Mouse (Mus musculus) urinary bladder, postnatal 25 days (tissue): Measurements from ENCODE around the gene Mindy4.

Experiments used
- DNase-seq: peaks from one replicate; pipeline ENCODE4 v3.0.0; 2022; ENCODE audit warnings: low spot score

The Mindy4 gene

GRCm38 (mm10) chr6:55310179-55310578 lies 107.0 kb downstream of the Mindy4 start:
- DNase-seq, result no peak

- DNase-seq, result no peak
Observed at GRCm38 (mm10) chr6:55311962-55312361, 108.8 kb downstream of the Mindy4 start.

DNA sequence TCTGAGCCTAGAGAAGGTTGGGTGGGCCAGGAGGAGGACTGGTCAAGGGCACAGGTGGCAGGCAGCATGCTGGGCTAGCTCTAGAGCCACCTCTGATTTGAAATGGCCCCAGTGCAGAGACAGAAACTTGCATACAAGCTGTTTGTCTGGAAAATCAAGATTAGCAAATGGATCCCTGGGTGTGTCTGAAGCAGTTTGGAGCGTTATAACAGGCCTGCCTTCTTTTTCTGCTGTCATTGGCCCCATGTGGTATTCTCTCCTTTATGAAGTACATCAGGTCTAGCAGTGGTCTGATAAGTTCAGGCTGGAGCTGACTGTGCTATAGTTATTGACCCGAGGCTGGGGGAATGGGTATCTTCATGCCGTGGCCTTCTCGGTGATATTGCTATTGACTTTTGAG lies 110.7 kb downstream of the Mindy4 start:
- no peak for DNase-seq

- DNase-seq, result no peak
Observed at GRCm38 (mm10) chr6:55314628-55315027, 111.4 kb downstream of the Mindy4 start.

GRCm38 (mm10) chr6:55318597-55318996 lies 115.4 kb downstream of the Mindy4 start:
- DNase-seq, result no peak

DNA sequence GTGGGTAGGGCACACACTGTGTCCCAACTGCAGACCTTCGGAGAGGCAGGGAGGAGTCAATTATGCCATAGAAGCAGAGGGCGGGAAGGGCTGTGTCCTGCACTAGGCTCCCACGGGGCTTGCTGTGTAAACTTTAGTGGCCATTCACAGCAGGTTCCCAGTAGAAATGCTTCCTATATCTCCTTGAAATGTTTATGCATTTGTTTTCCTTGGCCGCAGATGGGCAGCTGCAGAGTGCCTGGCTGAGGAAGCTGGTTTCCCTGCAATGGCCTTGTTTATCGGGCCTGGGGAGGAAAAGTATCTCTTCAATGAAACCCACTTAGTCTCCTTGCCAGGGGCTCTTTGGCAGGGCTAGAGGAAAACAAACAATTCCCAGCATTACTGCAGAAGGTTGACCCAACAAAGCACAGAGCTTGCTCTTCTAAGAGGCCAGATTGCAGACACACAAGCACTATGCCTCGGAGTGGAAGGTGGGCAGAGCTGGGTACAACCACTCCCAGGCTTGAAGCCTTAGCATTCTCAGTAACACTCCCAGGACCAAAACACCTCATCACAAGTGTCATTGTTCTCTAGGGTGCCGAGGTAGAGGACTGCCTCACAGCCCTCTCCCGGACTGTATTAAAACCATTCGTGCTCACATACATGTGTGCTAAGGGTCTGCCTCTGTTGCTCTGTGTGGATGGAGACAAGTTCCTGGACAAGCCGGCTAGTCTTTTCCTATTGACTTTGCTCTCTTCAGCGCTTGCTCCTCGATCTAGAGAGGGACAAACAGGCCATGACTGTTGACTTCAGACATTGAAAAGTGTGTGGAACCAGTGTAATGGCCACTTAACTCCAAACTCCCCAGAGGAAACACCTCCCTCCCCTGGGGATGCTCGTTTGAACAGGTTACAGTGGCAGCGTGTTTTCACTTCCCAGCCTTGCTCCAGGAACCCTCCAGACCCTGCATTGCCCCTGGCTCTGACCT lies 116.7 kb downstream of the Mindy4 start:
- no peak for DNase-seq

DNA sequence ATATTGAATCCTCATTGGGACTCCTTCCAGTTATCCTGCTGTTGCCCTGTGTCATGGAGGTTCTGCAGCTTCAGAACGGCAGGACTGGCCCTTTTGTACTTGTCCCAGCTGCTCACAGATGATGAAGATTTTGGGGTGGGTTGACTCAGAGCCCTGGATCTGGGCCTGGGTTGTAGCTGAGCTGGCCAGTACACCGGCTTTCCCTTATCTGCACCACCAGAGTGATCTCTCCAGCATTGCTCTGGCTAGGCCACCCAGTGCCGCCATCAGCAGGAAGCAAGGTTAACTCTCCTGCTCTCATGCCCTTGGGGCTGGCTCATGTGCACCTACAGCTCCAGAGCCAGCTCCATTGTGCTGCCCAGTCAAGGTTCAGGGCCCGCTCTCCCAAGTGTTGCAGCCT lies 117.7 kb downstream of the Mindy4 start:
- no peak for DNase-seq

DNA sequence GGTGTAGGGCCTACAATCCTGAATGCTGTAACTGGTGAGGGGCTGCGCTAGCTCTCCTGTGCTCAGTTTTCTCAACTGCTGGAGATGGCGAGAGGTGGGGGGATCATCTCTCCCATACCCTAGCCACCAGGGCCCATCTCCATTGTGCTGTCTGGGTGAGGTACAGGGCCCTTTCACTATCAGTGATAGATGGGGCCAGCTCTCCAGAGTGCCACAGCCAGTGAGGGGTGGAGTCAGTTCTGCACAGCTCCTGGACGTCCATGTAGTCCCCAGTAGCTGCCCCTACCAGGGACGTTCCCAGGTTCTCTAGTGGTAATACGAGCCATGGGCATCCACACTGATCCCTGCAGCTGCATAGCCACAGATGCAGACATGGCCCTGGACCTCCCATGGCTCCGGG lies 118.3 kb downstream of the Mindy4 start:
- DNase-seq, result no peak

- no peak for DNase-seq
Observed at GRCm38 (mm10) chr6:55322980-55323379, 119.8 kb downstream of the Mindy4 start.

GRCm38 (mm10) chr6:55323908-55324634 lies 120.9 kb downstream of the Mindy4 start:
- no peak for DNase-seq

GRCm38 (mm10) chr6:55324785-55325184 lies 121.6 kb downstream of the Mindy4 start:
- DNase-seq, result no peak

GRCm38 (mm10) chr6:55326299-55326698 lies 123.1 kb downstream of the Mindy4 start:
- DNase-seq, result no peak

GRCm38 (mm10) chr6:55327326-55327725 lies 124.1 kb downstream of the Mindy4 start:
- DNase-seq, result no peak

DNA sequence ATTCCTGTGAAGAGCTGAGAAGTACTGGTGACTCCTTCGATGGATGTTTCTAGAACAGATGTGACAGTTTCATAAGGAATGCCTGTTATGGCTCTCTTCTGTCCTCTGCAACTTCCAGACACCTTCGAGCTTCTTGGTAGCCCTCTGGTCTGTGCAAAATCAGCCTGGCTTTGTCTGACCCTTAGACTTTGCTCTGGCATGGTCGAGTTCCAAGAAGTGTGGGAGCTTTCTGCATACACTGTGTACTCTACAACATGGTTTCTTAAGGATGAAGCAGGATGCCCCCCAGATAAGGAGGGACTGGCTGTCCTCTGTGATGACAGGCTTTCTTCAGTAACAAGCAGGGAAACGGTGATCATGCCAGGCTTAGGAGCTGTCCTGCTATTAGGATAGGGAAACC lies 125.0 kb downstream of the Mindy4 start:
- DNase-seq, result no peak

GRCm38 (mm10) chr6:55331315-55331714 lies 128.1 kb downstream of the Mindy4 start:
- DNase-seq, result no peak

DNA sequence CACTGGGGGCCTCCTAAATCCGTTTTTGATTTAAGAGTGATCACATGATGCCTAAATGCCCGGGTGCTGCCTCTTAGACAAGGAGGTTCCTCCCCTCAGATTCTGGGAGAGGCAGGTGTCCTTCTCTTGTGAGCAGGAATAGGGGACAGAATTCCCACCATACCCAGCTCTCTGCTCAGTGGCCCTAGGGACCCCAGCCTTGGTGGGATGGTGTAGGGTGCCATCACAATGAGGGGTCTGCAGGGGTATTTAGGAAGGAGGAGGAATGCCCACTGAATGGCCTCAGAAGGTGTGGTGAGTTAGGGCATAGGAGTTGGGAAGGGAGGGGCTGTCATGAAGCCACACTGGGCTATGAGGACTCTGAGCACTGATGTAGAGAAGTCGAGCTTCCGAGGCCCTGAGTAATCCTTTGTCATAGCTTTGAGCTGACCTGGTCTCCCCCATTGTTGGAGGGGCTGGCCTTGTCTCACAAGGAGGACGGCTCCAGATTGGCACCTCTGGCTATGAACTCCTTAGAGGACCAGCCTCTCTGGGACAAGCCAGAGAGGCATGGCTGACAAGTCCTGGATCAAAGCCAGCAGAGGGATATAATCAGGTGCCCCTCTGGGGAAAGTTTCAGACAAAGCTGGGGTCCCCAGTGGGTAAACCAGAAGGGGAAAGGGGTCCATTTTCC lies 129.1 kb downstream of the Mindy4 start:
- no peak for DNase-seq

- no peak for DNase-seq
Observed at GRCm38 (mm10) chr6:55332773-55333109, 129.6 kb downstream of the Mindy4 start.

DNA sequence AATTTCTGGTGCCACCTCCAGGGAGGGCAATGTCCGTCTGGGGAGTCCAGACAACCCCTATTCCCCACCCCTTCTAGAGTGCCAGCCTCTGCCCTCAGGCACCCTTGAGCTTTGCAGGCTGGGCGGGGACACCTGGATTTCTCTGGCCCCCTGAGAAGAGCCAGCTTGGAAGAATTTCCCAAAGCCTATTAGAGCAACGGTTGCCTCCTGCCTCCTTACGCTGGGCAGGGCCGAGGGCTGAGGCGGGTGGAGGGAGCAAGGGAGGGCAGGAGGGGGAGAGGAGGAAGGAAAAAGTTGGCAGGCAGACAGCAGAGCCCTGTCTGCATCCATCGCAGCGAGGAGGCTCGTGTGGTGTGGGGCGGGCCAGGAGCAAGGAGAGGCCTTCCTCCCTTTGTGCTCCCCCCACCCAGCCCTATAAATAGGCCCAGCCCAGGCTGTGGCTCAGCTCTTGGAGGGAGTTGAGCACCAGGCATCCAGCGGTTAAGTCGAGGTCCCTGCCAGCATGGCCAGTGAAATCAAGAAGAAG lies 132.9 kb downstream of the Mindy4 start, which contains the start of gene Aqp1:
Aqp1 (plus strand) TSS at position 444 of the 526 bp plus-strand sequence.
- DNase-seq, result peak; percentile 15

DNA sequence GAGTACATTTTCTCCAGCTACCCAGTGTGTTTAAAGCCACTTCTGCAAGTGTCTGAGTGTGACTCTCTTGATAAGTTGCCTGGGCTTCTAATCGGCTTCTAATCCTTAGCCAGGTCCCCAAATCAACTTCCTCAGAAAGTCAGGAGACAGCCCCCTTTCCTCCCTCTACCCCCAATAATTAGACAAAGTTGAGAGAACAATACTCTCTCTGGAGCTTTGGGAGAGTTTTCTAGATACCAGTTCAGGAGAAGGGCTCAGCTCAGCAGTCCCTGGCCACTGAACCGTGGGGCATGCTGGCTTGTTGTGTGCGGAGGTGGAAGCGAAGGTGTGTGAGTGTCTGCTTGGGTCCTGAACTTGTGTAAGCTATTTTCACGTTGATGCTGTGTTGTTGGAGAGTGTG lies 134.1 kb downstream of the Mindy4 start:
- no peak for DNase-seq

DNA sequence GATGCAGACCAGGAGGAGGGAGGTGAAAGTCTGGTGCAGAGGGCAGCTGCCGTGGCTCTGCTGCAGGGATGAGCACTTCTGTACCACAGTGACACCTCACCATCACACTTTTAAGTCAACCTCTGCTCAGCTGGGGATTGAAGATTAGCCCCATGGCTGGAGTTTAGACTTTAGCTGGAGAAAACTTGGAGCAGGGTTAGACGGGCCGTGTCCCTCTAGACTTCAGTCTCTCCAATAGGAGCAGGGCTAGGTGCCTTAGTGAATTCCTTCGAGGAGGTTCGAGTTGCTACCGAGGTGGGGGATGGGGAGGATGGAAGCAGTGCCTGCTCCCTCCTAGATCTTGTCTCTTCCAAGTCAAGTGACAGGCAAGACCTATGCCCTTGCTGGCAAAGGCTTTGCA lies 134.9 kb downstream of the Mindy4 start:
- DNase-seq, result no peak

GRCm38 (mm10) chr6:55338934-55339825 lies 136.0 kb downstream of the Mindy4 start:
- no peak for DNase-seq
